Mouse (Mus musculus) myocyte (in vitro differentiated cells): Measurements from ENCODE around the gene Afdn. TPM values are rescaled to one million over a fixed set of nuclear protein-coding genes. Genes with fewer than 3 reads are reported as not detected.
"Not testable (repeated sequence)": the region's sequence is repeated elsewhere in the genome, so short reads cannot be mapped to it uniquely, and the experiment has no call there.

Experiments used
- H3K27me3 ChIP-seq: one replicate; pipeline ENCODE4 v1.6.1; 2011; ENCODE audit not compliant: control insufficient read depth, insufficient read depth, insufficient read length
- H3K36me3 ChIP-seq: one replicate; pipeline ENCODE4 v1.6.1; 2011; ENCODE audit not compliant: control insufficient read depth, insufficient read depth
- H3K4me2 ChIP-seq: one replicate; pipeline ENCODE4 v1.6.1; 2011; ENCODE audit warnings: low read depth, control low read depth
- H3K4me3 ChIP-seq: one replicate; pipeline ENCODE4 v1.5.1; 2011; ENCODE audit warnings: mild to moderate bottlenecking, control low read depth, moderate library complexity
- H3K79me2 ChIP-seq: one replicate; pipeline ENCODE4 v1.6.1; 2011; ENCODE audit not compliant: control insufficient read depth, insufficient read depth
- H3ac ChIP-seq: one replicate; pipeline ENCODE4 v1.6.1; 2011; ENCODE audit not compliant: control insufficient read depth, insufficient read length
- CEBPB ChIP-seq: IDR thresholded peaks from 2 replicates; pipeline ENCODE4 v1.6.1; 2011; ENCODE audit warnings: mild to moderate bottlenecking, moderate library complexity; ENCODE audit not compliant: poor library complexity, insufficient read depth, severe bottlenecking
- E2F4 ChIP-seq: IDR thresholded peaks from one replicate; pipeline ENCODE4 v1.6.1; 2011; ENCODE audit warnings: mild to moderate bottlenecking, control low read depth, moderate library complexity; ENCODE audit not compliant: insufficient read depth
- MAX ChIP-seq: IDR thresholded peaks from one replicate; pipeline ENCODE4 v1.6.1; 2011; ENCODE audit warnings: low read depth, mild to moderate bottlenecking, control low read depth
- MYOD1 ChIP-seq, 3 experiments: IDR thresholded peaks; one replicate each; pipeline ENCODE4 v1.6.1; 2011; ENCODE audit warnings: control low read depth in 2 of 3, low read depth in 2 of 3, mild to moderate bottlenecking in 2 of 3, moderate library complexity in 1 of 3; ENCODE audit not compliant: insufficient read length in 2 of 3, control insufficient read depth in 1 of 3
- MYOG ChIP-seq, 3 experiments: IDR thresholded peaks; one replicate each; pipeline ENCODE4 v1.6.1; 2011; ENCODE audit warnings: control low read depth in 2 of 3, low read depth in 2 of 3, mild to moderate bottlenecking in 2 of 3; ENCODE audit not compliant: insufficient read length in 2 of 3, control insufficient read depth in 1 of 3, insufficient read depth in 1 of 3
- POLR2A ChIP-seq: IDR thresholded peaks from one replicate; pipeline ENCODE4 v1.6.1; 2011; ENCODE audit warnings: low read depth, mild to moderate bottlenecking, control low read depth, moderate library complexity; ENCODE audit not compliant: insufficient read length
- POLR2AphosphoS2 ChIP-seq: IDR thresholded peaks from one replicate; pipeline ENCODE4 v1.6.1; 2011; ENCODE audit warnings: low read depth, control low read depth; ENCODE audit not compliant: insufficient read length
- REST ChIP-seq: IDR thresholded peaks from one replicate; pipeline ENCODE4 v1.6.1; 2011; ENCODE audit warnings: mild to moderate bottlenecking, control low read depth, moderate library complexity; ENCODE audit not compliant: insufficient read depth, insufficient read length
- SRF ChIP-seq: IDR thresholded peaks from one replicate; pipeline ENCODE4 v1.6.1; 2011; ENCODE audit warnings: low read depth; ENCODE audit not compliant: control insufficient read depth, insufficient read length
- TCF12 ChIP-seq: IDR thresholded peaks from one replicate; pipeline ENCODE4 v1.6.1; 2011; ENCODE audit warnings: mild to moderate bottlenecking, control low read depth; ENCODE audit not compliant: poor library complexity, insufficient read depth, severe bottlenecking
- TCF3 ChIP-seq: IDR thresholded peaks from one replicate; pipeline ENCODE4 v1.6.1; 2011; ENCODE audit warnings: low read depth, control low read depth; ENCODE audit not compliant: insufficient read length
- USF1 ChIP-seq: IDR thresholded peaks from one replicate; pipeline ENCODE4 v1.6.1; 2011; ENCODE audit warnings: low read depth, mild to moderate bottlenecking, control low read depth, moderate library complexity
- polyA plus RNA-seq: library from polyadenylated mRNA; unstranded; fragments of >200 nt; fragmentation: generic; extraction: Trizol; gene quantifications from one replicate; pipeline ENCODE4 v1.2.1, GENCODE M21; 2012; ENCODE audit warnings: missing spikeins

Gene Afdn
- polyA plus RNA-seq, 1 experiment, result 22.1 TPM

- TF ChIP-seq MAX (no peak), POLR2AphosphoS2 (no peak), REST (no peak), POLR2A (no peak), MYOD1 (IDR thresholded peaks at IDR 0.05; ENCODE audit: control insufficient read depth in 1 of 3, insufficient read length in 2 of 3, low read depth in 2 of 3) (no peak), USF1 (no peak), E2F4 (no peak), SRF (no peak), TCF3 (no peak)
- Histone ChIP-seq H3K27me3 (no peaks in the 10 kb centered on the region), H3ac (no peak overlapping the region), H3K36me3 (no peaks in the 10 kb centered on the region), H3K4me3 (no peak overlapping the region), H3K79me2 (no peaks in the 10 kb centered on the region), H3K4me2 (no peak overlapping the region)
Measured at GRCm38 (mm10) chr17:13938652-13939051, 178.3 kb downstream of the Afdn start.

- not testable (repeated sequence) for H3K36me3 ChIP-seq, H3K4me2 ChIP-seq, H3ac ChIP-seq, H3K4me3 ChIP-seq, H3K27me3 ChIP-seq, H3K79me2 ChIP-seq
Measured at GRCm38 (mm10) chr17:13939231-13939630, 178.9 kb downstream of the Afdn start.

- TF ChIP-seq MYOD1 (IDR thresholded peaks at IDR 0.05; ENCODE audit: control insufficient read depth in 1 of 3, insufficient read length in 2 of 3, low read depth in 2 of 3) (no peak), TCF12 (no peak), REST (no peak), POLR2AphosphoS2 (no peak), MAX (no peak), POLR2A (no peak), E2F4 (no peak), CEBPB (no peak), MYOG (IDR thresholded peaks at IDR 0.05; ENCODE audit: control insufficient read depth in 1 of 3, insufficient read depth in 1 of 3, insufficient read length in 2 of 3, low read depth in 2 of 3) (no peak), SRF (no peak), TCF3 (no peak), USF1 (no peak)
- H3K27me3 ChIP-seq, result no peaks in the 10 kb centered on the region
- no peaks in the 10 kb centered on the region for H3K79me2 ChIP-seq
- no peak overlapping the region for H3ac ChIP-seq
- no peaks in the 10 kb centered on the region for H3K36me3 ChIP-seq
- no peak overlapping the region for H3K4me2 ChIP-seq
- H3K4me3 ChIP-seq, result no peak overlapping the region
Measured at GRCm38 (mm10) chr17:13940487-13940886, 180.1 kb downstream of the Afdn start.

GRCm38 (mm10) chr17:13948073-13948472, 187.7 kb downstream of the Afdn start, which contains the start of gene Gm7168:
TSS of gene Gm7168 (plus strand) at chr17:13948373.
- not testable (repeated sequence) for H3K4me2 ChIP-seq, H3ac ChIP-seq, H3K27me3 ChIP-seq, H3K36me3 ChIP-seq, H3K4me3 ChIP-seq, H3K79me2 ChIP-seq

- H3K79me2 ChIP-seq, H3K36me3 ChIP-seq, H3K4me2 ChIP-seq, H3K4me3 ChIP-seq, H3K27me3 ChIP-seq, H3ac ChIP-seq: not testable (repeated sequence)
Measured at GRCm38 (mm10) chr17:13951570-13951969, 191.2 kb downstream of the Afdn start.

Other genes starting within 250 kb of the Afdn start
- 0.97 TPM for gene Tcte2, start 1.3 kb downstream of the Afdn start, polyA plus RNA-seq
- not detected for gene Gm7168, start 187.8 kb downstream of the Afdn start, polyA plus RNA-seq
- not detected for gene Gm7356, start 243.2 kb downstream of the Afdn start, polyA plus RNA-seq